Mouse (Mus musculus) urinary bladder, adult 2 months (tissue): ENCODE data around the gene Zkscan2. TPM values are rescaled to one million over a fixed set of nuclear protein-coding genes. Genes with fewer than 3 reads are reported as not detected.

Source experiments
- DNase-seq: peaks from one replicate; pipeline ENCODE4 v3.0.0; 2022; ENCODE audit warnings: low spot score
- polyA plus RNA-seq: library from polyadenylated mRNA; depleted of rRNA; stranded (reverse); fragments of >200 nt; gene quantifications from 2 replicates; pipeline ENCODE4 v1.2.3, GENCODE M21; 2012; rRNA removed

Zkscan2 gene
- polyA plus RNA-seq: 0.72 and 0.75 TPM in 2 replicates

DNA sequence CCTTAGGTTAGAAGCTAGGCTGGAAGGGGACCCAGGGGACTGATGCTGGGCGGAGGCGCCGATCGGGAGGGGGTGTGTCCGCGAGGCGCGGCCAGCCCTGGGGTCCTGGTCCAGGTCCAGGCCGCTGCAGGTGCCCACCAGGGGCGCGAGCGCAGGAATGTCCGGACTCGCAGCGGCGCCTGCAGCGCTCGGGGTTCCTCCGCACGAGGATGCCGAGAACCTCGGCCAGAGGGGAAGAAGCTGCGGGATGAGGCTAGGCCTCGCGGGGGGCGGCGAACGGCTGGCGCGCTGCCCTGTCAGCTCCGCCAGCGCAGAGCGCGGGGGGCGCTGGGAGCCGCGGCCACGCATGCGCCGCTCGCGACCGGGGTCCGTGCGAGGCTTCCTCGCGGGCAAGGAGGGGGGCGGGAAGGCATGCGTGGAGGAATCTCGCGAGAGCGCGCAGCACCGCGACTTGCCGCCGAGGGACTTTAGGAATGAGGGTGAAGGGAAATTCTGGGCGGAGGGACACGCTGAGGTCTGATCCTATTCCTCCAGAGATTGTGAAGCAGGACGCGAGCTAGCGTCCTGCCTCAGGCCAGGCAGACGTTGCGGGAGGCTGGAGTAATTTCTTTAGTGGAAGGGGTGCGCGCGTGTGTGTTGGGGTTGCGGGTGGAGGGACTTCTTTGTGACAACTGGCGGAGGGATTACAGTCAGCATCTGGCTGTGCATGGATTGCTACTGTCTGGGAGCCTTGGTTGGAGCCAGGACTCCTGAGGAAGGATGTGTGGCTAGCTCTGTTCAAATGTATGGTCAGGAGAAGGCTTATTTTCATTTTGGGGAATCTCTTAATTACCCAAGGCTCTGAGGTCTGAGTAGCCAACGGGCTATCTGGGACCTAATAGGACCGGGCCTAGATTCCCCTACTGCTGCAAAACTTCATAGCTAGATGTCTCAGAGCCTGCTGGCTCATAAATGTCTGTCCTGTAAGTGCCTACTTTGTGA, at the start of gene Zkscan2:
Zkscan2 (minus strand) TSS at position 211 of the 981 bp plus-strand sequence.
- DNase-seq: no peak

DNA sequence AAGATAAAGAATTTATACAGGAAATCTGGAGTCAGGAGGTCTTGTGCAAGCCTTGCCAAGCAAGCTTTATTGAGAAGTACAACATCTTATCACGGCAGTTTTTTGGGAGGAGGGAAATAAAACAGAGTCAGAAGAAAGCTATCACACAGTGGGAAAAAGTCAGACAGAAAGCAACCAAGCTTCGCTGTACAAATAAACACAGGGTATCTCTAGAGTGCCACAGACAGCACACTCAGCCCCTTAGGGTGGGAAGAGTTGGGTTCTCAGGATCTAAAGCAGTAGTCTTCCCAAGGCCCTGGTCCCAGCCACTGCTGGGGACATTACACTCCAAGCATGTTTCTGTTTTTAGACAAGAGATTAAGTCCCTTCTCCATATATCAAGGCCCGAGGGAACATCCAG, 28.9 kb upstream of the Zkscan2 start:
- DNase-seq: no peak

DNA sequence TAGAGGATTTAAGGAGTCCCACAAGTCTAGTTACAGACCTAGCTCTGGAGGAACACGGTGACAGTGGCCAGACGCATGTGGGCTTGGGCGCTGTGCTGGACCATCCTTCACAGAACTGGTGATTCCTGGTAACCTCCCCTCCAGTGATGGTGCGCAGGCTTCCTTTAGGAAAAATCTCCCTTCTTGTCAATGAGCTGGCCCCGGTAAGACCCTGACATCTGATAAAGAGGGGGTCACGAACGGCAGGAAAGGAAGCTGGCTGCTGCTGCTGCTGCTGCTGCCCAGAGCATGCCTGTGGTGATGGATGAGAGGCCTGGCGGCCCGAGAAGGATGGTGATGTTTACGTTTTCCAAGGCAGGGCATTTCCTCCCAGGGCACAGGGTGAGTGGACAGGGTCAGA, 25.5 kb upstream of the Zkscan2 start:
- no peak for DNase-seq

DNA sequence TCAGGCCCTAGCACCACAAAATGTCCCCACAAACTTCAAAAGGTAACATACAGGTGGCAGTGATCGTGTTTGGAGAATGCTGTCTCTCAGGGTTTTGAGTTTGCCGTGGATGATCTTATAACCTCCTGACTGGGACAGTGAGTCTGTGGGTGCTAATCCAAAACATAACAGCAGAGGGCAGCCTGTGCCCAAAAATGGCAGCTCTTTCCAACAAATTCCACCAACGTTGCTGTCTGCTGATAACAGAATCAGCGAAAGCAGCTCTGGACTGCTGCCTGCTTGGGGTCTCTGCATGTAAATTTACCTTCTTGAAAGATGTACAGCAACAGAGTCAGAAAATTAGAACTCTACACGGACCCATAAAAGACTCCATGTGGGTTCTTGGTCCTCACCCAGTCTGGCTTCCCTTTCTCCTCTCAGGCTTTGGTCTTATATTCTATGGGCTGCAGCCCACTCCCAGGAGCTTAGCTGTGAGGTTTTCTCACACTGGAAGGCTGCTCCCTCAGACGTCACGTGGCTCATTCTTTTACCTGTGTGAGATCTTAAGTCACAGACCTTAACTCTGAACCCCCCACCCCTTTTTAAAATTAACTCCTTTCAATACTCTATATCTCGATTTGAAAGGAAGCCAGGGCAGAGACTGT, 24.1 kb upstream of the Zkscan2 start:
- DNase-seq: peak; percentile 26

DNA sequence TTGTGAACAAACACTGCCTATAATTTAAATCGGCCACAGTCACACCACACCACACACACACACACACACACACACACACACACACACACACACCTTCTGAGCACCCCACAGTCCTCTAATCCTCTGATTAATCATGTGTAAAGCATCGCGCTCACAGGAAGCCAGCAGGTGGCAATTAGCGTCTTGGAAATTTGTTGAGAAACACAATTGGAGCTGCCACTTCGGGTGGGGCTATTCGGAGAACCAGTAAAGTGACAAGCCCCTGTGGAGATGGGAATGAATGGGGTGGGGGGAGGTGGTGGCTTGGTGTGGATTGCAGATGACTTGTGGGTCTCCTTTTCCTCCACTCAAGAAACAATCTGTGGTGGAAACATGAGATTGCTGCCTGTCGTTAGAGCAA, 7.7 kb upstream of the Zkscan2 start:
- no peak for DNase-seq

DNA sequence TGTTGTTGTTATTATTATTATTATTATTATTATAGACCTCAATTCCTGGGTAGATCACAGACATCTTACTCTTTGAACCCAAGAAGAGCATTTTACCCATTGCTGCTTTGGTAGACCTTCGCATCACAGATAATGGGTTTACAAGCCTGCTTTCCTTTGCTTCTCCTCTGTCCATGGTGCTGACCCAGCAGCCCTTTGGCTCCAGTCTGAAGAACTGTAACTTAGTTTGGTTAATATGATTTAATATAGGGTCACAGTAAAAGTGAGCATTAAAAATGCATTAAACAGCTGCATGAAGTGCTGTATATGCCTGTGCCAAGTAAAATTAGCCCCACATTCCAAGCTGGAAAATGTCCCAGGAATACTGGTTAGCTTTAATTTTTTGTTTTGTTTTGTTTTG, 3.1 kb upstream of the Zkscan2 start:
- no peak for DNase-seq

DNA sequence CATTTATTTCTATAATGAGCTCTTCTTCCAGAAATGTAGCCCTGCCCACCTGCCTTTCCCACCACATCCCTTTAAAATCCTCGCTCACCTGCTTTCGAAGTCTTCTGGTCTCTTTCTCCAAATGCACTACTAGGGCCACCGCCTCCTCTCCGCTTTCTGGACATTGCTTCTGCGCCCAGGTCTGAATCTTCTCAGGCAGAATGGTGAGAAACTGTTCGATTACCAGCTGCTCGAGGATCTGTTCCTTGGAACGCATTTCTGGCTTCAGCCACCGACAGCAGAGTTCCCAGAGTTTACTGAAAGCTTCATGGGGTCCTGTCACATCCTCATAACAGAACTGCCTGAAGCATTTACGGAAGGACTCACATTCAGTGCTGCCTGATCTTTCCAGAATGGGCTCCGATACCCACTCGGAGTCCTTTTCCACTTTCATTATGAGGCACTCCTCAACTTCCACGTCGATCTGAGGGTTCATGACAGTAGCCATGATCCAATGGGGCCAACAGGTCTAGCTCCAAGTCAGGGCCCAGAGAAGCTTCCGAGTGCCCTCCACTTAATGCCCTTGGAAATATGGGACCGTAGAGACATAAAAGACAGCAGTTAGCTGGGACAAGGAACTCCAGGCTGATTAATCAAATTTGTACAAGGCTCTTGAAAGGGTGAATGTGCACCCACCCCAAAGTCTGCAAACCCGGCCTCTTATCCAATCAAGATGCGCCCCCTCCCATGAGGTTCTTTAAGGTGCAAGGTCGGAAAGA, 589 bp downstream of the Zkscan2 start:
- DNase-seq: no peak

DNA sequence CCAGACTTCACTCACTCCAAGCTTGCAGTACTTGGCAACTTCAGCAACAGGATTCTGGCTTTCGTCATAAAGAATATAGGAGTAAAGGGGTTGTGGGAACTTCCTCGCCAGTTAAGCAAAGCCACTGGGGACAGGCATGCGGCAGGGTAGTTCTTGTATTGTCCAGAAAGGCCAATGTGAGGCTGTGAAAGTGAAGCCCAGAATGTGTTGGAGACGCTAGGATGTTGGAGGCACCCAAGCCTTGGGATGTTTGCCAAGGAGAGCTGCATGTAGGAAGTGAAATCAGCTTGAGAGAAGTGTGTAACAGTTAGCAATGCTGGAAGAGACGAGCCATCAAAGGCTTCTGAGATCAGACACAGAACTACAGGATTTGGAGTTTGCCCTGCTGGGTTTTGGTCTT, 12.5 kb downstream of the Zkscan2 start:
- DNase-seq: no peak

DNA sequence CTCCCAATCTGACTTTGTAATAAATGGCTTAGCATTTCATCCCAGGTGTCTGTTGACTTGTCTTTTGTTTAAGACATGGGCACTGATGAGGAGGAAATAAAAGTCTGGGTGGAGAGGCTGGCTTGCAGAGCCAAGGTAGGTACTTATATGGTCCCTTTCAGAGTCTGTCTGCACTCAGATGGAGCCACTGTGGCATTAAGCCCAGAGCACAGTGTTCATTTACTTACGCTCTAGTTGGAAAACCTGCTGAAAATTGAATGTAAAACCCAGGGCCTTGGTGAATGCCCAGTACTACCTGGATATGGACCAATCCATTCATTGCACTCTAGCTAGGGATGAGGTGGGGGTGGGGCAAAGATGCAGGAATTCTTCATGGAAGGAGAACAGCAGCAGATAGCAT, 32.3 kb downstream of the Zkscan2 start:
- no peak for DNase-seq

DNA sequence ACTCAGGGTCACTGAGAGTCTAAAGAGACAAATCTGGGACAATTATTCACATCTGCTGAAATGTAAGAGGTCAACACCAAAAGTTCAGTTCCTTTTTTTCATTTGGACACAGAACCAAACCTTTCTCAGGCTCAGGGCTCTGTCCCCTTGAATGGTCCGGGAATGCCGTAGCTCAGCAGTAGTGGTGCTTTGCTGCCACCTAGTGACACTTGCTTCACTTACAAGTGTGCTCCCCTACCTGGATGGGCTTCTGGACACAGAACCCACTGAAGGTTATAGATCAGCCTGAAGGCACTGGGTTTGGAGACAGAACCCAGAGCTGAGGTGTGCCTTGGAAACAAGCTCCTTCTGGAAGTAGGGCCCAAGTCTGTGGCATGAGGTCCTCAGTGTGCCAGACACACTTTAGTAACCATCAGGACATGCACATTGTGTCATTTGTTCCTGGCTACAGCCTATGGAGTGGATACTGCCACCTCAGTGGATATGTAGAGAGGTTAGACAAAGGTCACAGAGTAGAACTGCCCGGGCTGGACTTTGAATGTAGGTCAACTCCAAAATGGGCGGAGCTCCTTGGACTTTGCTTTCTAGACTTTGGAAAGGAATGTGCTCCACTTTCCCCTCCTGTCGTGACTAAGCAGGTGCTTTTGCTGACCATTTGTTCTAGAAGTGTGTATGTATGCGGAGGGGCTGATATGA, 34.4 kb downstream of the Zkscan2 start:
- no peak for DNase-seq

DNA sequence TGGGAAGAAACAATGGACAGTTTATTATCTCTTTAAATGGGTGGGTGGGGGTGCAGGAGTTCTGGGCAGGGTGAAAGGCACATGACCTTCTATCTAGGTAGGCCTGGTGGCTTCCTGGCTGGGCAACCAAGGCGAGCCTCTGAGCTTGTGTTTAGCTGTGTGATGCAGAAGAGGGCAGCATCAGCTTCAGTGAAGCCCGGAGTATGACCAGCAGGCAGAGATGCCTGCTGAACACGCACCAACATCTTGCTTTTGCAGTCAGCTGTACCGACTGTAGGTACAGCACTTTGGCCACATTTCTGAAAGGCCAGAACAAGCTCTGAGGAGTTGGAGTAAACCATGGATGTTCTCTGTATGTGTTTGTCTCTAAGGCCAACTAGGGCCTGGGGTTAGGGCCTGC, 36.7 kb downstream of the Zkscan2 start:
- no peak for DNase-seq

DNA sequence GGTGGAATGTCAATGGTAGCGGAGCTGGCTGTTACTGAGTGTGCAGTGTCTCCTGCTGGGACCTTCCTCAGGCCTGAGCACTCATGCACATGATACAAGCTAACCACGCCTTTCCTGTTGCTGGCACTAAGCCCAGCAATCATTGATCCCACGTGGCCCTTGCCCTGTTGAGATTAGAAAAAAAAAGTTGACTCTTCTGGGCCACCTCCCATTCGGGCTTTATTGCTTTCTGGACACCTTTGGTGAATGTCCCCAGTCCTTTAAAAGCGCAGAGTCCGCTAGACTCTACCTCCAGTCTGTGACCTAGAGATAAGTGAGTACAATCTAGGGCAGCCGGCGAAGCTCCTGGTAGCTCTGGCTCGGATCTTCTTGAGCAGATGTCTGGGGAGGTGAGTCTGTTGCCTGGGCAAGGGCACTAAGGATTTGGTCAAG, 38.2 kb downstream of the Zkscan2 start, which contains the start of gene Aqp8:
Aqp8 (plus strand) TSS at position 222 of the 432 bp plus-strand sequence.
- DNase-seq: no peak

DNA sequence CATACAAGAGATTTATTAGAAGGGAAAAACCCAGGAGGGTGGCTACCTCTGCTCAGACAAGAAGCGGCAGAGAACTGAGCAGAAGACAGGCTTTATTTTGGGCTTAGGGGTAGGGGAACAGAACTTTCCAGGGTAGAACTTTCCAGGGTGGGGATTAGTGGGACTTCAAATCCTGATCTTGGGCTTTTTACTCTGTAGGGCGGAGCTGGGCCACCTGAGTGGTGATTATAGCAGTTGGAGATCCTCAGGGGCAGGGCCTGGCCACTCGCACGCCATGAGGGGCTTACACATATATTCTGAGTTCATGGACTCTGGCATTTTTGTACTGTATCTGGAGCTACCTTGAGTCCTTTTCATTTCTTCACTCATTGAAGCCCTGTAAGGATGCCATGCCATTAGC, 38.9 kb downstream of the Zkscan2 start:
- DNase-seq: no peak

DNA sequence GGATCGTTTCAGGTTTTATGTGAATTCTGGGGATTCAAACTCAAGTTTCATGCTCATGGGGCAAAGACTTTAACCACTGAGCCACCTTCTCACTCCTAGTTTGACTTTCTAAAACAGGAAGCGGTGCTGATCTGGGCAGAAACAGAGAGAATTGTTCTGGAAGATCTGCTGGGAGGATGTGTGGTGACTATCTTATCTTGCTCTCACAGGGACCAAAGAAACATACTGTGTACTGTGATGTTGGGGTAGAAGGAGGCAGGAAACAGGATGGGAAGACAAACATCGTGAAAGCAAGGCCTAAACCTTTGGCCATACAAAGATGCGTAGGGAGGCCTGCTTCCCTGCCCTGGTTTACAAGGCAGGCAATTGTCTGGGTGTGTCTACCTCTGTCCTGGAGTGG, 41.0 kb downstream of the Zkscan2 start:
- no peak for DNase-seq

DNA sequence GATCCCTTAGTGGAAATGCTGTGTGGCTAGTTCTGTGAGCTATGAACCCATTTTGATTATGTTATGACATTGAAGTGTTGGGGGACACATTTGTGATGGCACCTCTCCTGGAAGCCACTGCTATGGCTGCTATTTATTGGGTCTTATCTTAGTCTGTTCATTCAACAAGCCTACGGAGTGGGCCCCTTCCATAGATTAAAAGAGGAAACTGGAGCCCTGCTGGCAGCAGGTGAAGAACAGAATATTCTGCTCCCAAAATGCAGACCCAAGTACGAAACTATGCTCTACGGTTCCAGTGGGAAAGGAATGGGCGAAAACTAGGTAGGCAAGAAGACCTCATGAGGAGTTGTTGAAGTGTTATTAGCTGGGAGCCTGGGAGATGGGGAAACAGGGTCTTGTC, 41.9 kb downstream of the Zkscan2 start:
- DNase-seq: no peak

DNA sequence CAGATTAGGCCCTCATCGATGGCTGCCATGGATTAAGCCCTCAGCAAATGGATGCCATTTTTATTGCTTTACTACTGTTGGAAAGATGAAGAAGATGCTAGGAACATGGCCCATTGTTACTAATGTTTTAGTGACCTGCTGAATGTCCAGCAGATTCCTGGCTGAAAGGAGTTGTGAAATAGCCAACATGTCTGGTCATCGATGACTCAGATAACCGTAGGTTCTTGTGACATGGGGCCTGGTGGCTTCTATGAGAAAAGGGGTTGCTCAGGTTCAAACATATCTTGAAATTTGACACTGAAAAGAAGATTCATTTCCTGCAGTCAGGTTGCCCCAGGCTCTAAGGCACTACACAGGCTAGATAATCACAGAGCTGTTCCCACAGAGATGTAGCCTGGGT, 45.2 kb downstream of the Zkscan2 start:
- no peak for DNase-seq

DNA sequence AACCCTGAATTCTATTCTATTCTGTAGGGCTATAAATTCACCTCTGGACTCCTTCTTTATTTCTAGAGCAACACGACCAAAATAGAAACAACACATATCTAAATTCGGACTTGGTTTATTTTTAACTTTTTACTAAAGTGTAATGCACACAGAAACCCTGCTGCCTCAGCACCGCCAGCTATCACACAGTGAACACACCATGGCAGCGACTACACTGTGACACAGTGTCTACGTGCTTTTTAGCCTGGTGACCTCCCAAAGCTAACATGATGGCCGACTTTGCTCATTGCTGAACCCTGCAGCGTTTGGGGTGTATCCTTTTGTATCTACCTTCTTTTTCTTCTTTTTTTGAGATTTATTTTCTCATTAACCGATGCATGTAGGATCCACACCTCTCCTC, 47.2 kb downstream of the Zkscan2 start:
- no peak for DNase-seq

DNA sequence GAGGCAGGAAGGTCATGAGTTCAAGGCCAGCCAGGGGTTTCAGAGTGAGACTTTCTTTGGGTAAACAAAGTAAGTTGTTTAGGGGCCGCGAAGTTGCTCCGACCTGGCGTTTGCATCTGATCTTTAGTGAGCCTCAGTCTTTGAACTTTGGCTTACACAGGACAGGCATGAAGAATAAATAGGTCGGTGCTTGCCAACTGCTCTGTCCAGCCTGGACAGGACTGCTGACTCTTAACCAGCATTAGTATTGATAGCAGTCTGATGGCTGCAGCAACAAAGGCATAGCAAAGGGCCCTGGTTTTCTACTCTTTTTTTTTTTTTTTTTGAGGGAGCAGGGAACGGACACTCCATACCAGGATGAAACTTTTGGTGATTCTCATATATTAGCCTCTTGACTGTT, 47.7 kb downstream of the Zkscan2 start:
- DNase-seq: no peak

DNA sequence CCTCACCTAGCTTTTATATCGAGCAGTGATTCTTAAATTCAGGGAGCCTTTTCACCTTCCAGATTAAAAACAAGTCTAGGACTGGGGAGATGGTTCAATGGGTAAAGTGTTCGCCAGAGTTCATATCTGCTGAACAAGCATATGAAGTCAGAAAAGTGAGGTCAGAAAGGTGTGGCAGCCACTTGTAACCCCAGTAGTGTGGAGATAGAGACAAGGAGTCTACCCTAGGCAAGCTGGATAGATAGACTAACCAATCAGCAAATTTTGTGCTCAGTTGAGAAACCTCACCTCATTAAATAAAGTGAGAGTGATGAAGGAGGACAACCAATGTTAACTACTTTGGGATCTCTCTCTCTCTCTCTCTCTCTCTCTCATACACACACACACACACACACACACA, 49.7 kb downstream of the Zkscan2 start:
- DNase-seq: no peak

DNA sequence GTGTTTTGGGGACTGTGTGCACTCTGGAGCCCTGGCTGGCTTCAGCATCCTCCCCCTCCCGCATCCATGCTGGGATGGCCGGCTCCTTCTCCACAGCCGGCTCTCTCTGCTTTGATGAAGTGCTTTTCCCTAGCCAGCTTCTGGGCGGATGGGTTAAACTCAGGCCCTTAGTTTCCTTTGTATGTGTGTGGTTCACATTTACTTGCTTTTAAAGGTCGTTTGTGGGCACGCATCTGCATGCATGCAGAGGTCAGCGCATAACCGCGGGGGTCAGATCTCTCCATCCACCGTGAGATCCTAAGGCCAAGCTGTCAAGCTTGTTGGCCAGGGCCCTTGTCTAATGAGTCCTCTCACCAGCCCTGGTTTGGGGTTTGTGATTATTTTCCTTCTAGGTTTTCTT, 50.6 kb downstream of the Zkscan2 start:
- no peak for DNase-seq

DNA sequence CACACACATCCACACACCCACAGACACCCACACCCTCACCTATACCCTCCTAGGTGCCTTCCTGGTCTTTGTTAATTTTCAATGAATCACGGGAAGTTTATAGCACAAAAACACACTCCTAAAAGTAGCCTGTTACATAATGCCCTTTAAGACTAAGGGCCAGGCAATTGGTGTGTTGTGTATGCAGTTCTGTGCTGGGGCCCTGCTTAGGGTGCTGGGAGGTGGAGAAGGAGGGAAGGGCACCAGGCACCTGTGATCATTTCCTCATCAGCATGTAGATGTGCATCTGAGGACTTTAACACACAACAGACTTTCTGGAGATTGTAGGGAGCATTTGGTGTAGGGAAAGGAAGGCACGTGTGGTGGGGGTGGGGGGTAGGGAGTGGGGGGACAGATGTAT, 51.5 kb downstream of the Zkscan2 start:
- no peak for DNase-seq

DNA sequence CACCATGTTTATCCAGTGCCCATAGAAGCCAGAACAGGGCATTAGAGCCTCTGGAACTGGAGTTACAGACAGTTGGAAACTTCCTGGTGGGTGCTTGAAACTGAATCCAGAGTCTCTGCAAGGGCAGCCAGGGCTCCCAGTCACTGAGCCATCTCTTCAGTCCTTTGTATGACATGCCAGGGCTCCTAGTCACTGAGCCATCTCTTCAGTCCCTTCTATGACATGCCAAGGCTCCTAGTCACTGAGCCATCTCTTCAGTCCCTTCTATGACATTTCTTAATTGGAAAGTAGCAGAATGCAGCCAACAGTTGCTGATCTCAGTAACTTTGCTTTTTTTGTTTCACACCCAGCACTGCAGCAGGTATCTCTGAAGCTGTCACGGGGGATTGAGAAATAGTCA, 58.2 kb downstream of the Zkscan2 start:
- no peak for DNase-seq
